Mouse (Mus musculus): ENCODE data around the gene Ldb3.
A peak's percentile ranks its signal among the peaks of the same experiment; 100 is the strongest.

Gene Ldb3

DNA sequence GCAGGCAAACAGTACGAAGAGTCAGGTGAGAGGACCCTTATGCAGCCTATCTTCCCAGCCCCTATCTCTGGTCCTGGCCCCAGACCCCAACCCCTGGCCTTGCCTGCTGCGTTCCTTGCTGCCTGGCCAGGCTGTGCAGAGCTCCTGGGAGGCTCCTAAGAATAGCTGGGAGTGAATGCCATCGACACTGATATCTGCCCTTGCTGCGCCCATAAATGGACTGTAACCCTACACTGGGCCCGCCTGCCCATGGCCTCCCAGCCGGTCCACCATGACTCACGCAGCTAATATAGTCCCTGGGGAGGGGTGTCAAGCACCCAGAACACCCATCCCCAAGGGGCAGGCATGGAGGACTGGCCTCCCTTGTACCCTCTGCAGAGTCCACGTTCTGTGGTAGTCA is at the start of gene Ldb3:
Gene Ldb3 (minus strand): TSS at position 185 of the 400 bp plus-strand sequence.
- DNase-seq (ENCODE audit: low spot score), result no peak

DNA sequence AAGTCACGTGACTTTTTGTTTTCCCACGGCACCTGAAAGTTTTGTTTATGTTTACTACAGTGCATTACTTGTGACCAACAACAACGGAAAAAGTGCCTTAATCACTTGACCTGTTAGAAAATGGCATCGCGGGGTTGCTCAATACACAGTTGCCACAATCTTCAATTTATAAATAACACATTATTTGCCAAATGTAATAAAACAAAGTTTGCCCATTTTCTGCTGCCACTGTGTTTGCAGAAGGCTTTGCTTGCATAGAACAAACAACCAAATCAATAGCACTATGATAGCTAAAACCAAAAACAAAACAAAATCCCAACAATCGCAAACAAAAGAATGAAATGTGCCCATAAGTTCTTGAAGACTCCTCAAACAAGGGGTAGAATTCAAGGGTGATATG is 47.2 kb upstream of the Ldb3 start:
- DNase-seq (ENCODE audit: low spot score), result no peak

DNA sequence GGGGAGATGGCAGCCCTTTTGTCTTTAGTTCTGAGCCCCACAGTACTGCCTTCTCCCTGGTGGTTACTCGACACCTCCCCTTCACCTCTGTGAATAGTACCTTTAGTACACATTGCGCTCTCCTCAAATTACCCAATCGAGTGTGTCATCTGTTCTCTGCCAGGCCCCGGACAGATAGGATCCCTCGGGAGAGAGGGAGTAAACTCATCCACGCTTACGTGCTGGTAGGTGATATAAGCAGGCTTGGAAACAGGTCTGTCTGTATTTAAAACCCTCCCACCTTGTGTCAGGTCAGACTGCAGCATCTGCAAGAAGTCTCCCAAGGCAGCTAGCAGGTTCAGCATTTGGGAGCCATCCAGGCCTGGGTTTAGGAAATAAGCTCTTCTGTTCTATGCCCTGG is 46.7 kb upstream of the Ldb3 start:
- no peak for DNase-seq (ENCODE audit: low spot score)

DNA sequence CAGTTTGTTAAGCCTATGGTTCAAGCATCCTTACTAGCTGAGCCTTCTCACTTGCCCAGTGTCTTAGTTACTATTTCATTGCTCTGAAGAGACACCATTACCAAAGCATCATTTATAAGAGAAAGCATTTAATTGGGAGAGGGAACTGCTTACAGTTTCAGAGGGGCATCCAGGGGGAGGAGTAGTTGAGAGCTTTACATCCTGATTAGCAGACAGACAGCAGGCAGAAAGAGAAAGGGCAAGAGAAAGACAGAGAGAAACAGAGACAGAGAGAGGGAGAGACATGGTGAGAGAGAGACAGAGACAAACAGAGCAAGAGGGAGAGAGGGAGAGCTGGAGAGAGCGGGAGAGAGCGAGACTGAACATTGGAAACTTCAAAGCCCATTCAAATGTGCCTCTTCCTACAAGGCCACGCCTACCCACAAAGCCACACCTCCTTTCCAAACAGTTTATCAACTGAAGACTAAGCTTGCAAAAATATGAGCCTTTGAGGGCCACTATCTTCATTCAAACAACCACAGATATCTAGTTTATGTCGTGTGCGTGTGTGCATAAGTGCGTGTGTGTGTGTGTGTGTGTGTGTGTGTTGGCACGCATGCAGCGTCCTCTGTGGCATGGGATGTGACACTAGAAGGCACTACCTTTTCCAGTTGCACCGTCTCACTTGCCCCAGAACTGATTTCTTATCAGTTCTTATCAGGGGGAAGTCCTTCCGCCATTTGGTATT is 44.4 kb upstream of the Ldb3 start:
- DNase-seq (ENCODE audit: low spot score), result no peak

DNA sequence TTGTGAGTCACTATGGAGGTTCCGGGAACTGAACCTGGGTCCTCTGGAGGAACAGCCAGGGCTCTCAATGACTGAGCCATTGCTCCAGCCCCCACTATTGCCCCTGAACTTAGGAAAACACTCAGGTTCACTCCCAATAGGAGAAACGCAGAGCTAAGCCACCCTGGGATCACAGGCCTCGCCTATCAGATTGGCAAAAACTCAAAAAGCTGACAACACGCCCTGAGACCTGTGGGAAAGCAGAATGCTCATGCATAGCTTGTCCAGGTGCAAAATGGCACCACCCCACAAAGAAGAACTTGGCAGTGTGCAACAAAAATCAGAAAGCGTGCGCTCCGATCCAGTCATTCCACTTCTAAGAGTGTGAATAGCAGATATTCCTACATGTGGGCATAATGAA is 38.3 kb upstream of the Ldb3 start:
- DNase-seq (ENCODE audit: low spot score), result no peak

DNA sequence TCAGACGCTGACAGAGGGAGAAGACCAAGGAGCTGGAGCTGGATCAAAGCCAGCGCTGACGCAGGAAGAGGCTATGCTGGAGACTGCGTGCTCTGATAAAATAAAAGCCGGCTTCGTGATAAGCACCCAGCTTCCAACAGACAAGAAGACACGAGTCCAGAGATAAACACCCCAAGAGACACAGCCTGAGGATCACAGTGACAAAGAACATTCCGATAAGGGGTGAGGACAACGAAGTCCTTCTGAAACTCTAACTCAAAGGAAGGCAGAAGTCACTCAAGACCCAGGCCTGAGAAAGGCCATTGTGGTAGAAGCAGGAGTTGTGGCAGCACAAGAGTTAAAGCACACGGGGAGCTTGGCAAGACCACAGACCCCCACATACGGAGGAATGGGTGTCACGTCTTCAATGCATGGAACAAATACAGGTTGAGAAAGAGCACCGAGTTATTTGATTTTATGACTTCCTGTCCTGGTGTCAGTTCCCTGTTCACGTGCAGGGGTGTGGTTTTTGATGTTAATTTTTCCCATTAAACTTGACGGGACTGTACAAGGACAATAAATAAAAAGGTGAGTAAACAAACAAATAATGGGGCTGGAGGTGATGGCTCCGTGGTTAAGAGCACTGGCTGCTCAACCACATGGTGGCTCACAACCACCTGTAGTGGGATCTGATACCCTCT is 35.2 kb upstream of the Ldb3 start:
- no peak for DNase-seq (ENCODE audit: low spot score)

DNA sequence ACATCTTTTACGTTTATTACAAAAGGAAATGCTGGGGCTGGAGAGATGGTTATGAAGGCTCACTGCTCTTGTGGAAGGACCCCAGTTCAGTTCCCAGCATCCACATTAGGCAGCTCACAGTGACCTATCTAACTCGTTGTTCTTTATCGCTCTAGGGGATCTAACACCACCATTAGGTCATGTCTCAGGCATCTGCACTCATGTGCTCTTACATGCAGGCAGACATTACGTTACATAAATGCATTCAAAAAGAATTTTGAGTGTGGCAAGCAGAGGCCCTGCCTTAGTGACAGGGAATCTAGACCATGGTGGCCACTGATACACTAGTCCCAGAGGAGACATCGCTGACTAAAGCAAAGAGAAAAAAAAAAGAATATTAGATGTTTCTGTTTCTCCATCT is 34.6 kb upstream of the Ldb3 start:
- DNase-seq (ENCODE audit: low spot score), result no peak

DNA sequence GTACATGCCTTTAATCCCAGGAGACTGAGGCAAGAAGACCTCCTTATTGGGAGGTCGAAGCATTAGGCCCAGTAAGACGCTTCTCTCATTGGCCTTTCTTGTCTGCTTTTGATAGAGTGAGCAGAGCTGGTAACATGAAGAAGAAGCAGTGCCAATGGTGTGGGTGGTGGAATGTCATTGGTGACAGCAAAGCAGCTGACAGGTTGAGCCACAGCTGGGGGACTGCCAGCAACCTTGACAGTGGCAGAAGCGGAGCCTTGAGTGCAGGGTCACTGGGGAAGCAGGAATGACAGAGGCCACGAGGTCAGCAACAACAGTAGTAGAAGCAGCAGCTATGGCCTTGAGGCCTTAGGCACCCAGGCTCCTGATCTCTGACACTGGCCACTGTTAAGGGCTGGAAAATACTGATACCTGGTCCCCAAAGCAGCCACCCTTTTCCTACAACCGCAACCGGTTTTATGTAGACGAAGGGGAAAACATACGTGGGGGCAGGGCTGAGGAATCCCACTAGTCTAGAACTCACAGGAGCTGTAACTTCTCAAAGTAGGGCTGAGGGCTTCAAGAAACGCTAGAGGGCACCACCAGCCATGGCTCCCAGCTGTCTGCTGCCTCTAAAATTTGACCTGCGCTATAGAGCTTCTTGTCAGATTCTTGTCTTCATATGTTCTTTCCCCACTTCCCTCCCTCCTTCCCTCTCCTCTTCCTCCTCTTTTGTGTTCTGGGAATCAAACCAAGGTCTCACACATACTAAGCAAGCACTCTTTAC is 32.3 kb upstream of the Ldb3 start:
- no peak for DNase-seq (ENCODE audit: low spot score)

DNA sequence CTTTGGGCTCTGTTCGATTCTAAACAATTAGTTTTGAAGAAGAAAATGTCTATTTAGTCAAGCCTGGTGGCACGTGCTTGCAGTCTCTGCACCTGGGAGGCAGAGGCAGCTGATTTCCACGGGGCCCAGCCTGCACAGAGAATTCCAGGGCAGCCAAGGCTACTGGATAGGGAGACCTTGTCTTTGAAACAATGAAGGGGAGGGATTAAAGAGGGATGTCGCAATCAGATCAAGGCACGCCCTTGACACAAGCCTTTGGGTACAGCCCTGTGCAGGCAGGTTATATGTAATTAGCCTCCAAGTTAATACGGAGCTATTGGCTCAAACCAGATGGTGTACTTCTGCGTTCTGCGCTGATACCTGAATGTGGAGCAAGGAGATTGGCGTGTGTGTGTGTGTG is 30.3 kb upstream of the Ldb3 start:
- no peak for DNase-seq (ENCODE audit: low spot score)

DNA sequence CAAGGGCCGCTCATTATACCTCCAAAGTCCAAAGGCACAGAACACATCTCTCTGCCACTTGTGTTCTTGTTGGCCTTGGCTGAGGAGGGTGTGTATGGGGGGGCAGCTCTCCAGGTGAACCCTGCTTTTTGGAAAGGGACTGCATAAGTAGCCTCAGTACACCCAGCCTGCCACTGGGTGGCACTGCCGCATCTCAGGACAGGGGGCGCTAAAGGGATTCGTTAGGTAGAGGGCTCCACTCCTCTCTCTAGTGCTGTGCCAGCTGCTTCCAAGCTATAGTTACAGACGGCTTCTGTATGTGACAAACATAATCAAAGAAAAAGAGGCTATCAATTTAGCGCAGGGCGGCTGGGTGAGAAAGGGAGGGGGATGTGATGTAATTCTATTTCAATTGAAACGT is 28.3 kb upstream of the Ldb3 start:
- DNase-seq (ENCODE audit: low spot score), result peak; percentile 45

DNA sequence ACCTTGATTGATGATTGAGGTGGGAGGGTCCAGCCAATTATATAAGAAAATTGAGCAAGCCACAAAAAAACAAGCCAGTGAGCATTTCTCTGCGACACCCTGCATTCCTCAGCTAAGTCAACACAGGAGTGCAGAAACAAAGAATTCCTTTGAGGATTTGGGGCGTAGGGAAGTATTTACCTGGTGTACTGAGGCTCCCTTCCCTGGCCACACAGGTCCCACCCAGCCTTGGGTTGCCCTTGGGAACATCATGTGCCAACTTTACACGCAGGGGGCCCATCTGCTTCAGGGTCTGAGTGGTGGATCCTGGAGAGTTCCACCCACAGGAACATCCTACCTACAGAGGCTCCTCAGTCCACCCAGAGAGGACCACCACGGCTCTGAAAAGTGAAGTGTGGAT is 27.1 kb upstream of the Ldb3 start:
- DNase-seq (ENCODE audit: low spot score), result no peak

DNA sequence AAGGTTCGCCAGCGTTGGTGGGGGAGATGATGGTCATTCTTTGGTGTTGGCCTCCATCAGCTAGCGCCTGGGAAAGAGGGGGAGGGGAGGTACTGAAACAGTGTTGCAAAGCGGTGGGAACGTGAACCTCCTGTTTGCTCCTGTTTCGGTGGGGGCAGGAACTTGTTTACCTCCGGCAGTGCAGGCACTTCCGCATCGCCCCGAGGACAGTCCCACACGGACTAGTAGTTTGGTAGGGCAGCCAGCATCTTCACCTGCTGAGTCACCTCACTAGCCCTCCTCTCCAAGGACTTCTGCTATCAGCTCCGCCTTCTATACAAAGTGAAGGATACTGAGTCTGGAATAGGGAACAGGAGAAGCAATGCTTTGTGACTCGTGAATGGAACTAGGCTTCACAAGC is 26.6 kb upstream of the Ldb3 start:
- no peak for DNase-seq (ENCODE audit: low spot score)

DNA sequence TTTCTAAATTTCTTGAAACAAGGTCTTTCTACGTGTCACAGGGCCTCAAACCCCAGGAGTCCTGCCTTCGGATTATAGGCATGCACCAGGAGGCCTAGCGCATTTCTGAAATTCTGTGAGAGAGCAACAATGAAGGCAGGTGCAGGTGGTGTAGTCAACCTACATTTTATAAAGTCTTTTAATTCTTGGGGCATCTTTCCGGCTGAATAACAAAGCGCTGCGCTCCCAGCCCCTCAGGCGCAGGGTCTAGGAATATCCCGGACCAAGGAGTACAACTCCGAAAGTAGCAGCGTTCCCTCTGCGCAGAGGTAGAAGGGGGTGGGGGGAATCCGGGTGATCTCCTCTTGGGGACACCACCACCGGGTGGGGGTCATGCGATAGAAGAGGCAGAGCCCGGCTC is 26.1 kb upstream of the Ldb3 start:
- no peak for DNase-seq (ENCODE audit: low spot score)

DNA sequence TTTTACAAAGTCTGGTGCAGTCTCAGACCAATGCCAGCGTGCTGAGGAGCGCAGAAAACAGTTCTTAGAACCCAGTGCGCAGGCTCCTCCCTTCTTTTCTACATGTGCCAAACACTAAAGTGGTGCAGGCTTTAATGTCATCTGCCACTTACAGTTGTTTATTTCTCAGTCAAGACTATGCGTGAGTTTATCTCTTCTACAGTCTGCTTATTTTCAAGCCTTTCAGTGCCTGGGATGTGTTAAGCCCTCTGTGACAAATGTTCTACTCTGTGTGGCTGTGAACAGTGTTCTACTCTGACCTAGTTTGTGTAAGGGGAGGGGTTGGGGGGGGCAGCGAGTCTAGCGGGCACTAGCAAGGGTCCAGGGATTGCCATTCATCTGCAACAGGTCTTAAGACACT is 25.0 kb upstream of the Ldb3 start:
- no peak for DNase-seq (ENCODE audit: low spot score)

DNA sequence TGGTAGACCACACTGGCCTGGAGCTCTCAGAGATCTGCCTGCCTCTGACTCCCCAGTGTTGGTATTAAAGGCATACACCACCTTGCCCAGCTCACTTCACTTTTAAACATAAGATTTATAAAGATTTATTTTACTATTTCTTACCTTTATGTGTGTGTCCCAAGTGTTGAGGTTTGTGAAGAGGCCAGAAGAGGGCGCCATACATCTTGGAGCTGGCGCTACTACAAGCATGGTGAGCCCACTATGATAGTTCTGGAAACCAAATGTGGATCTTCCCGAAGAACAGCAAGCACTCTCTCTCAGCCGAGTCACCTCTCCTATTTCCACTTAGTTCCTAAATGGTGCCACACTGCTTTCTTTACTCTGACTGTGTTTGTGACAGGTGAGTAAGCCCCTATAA is 23.7 kb upstream of the Ldb3 start:
- DNase-seq (ENCODE audit: low spot score), result no peak

DNA sequence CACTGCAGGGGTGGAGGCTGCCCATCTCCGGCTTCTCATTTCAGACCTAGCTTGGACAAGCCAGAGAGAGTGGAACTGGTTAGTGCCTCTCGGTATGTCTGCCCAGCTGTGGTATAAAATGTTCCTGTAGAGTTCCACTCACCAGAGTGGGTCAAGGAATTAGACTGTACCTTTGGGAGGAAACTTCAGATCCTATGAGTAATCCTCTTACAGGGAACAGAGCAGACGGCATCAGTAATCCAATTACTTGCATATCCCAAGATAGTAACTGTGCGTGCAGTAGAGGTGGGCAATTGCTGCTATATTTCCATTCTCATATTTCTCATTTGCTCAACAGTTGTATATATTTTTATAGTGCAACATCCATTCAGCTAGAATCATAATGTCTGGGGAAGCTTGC is 23.1 kb upstream of the Ldb3 start:
- no peak for DNase-seq (ENCODE audit: low spot score)

DNA sequence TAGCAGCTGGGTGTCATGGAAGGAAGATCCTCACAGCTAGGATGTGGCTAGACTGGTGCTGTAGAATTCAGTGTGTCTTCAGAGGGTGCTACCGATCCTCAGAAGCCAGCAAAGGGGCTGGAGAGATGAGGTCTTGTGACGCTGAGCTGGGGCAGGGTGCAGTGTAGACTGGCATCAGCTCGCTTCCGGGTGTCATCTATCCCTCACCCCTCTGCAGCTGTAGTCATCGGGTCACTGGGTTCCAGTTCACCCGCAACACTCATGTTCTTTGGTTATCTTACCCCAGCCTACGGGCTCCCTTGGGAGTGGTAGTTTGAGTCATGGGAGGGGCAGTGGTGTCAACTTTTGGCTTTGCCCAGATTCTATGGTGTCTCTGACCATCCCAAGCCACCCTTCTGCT is 13.4 kb upstream of the Ldb3 start:
- no peak for DNase-seq (ENCODE audit: low spot score)

DNA sequence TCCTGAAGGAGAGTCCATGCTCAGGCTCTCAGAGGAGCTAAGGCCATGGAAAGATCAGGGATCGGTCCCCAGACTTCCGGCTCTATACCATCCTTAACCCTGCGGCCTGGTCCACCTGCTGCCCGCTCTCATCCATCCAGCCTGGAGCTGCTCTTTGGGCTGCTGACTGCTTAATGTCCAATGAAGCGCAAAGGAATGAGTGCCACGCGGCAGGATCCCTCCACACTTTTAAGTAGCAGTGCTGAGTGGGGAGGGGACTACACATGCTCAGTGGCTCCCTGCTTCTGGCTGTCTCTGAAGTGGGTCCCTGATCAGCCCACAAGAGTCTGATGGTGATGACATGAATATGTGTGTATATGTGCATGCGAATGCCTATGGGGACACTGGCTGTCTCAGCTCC is 11.5 kb upstream of the Ldb3 start, which contains the start of gene Opn4:
Gene Opn4 (minus strand): TSS at position 202 of the 400 bp plus-strand sequence.
- DNase-seq (ENCODE audit: low spot score), result no peak

DNA sequence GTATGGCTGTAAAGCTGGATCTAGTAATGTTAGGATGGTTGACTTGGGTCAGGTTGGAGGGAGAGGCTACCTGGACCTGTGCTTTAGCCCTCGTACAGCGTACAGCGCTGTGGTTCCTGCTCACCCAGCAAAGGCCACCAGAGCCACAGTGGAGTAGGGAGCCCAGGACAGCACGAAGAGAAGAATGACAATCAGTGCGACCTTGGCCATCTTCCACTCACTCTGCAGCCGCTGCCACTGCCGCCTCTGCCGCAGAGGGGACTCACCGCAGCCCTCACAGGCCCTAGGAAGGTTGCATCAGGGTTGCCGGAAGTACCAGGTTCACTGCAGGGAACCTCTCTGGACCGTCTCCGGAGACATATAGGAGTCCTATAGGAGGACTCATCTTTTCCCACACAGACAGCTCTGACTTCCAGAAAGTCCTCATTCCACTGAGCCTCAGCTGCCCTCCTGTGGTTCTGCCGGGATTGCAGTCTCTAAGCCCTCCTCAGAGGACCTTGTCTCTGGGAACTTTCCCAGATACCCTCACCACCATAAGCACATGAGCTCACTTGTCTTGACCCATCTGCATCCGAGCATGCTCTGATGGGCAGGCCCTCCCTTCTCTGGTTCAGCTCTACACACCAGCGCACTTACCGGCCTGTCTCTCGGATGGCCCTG is 7.2 kb upstream of the Ldb3 start:
- DNase-seq (ENCODE audit: low spot score), result no peak

DNA sequence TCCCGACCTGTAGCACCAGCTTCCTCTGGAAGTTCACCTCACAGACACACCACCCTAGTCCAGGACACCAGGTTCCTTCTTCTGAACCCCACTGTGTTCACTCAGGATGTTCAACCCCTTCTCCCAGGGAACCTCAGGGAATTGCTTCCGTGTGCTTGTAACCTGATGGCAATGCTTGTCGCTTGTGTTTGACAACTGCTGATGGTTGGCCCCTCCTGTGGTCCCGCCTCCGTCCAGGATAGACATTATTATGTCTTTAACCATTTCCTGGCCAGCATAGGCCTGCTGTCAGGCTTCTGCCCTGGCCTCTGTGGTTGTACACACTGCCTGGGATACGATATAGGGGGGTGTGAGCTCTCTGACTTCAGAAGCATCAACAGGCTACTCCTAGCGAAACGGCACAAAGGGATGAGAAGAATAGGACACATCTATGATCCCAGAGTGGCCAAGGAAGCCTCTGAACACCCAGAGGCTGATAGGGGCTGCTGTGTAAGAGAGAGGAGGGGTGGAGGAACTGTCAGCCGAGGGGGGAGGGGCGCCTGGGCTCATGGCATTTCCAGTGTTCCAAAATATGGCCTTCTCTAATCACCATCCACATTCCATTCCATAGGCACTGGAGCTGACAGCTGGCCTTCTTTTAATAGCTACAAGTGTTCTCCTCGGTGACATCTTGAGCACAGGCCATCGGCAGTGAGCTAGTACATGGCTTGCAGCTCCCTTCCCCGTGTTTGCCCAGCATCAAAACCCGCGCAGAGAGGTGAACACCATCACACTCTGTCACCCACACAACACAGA is 3.5 kb upstream of the Ldb3 start:
- no peak for DNase-seq (ENCODE audit: low spot score)

DNA sequence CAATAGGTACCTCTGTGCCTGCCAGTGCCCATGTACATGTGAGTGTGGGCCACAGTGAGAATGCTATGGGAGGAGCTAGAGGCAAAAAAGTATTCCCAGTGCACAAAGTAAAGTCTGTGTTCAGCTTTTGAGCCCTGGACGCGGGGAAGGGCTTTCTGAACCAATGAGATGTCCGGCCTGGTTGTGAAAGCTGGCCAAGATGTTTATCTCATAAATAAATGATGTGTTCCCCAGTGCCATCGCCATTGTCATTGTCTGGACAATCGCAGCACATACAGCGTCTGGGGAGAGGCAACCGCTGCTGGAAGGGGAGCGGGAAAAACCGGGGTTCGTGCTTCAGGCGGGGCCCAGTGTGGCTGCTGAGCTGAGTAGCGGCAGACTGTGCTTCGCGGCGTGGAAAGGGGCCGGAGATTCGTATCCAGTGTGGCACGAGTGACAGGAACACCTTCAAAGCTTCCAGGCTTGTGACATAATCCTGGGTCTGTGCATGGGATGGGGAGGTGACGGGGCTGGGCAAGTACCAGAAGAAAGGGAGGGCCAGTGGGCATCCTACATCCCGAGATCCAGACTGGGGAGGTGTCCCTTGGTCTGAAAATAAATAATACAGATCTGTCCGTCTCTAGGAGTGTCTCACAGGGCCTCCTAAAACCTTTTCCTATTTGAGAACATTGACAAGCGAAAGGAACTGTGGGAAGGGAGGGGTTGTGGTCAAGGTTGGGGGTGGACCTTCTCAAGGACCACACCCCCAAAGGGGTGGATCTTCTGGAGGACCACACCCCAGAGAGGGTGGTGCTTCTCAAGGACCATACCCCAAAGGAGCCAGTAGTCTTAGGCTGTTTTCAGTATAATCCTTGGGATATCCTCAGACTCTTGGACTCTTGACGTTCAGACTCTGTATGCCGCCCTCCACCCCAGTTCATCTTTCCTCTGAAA is 2.5 kb upstream of the Ldb3 start:
- DNase-seq (ENCODE audit: low spot score), result no peak
